Comparison of ENCODE assay signal across 9 mouse cellular contexts in genomic region chr19:46670691-46671090, GRCm38 (mm10). TPM values are rescaled to one million over a fixed set of nuclear protein-coding genes. Genes with fewer than 3 reads are reported as not detected.
DNase-seq lines count a peak whose midpoint lies in the region; ATAC-seq and TF ChIP-seq lines count a peak whose summit lies in the region.
"Had no signal": no experiment of that assay in that cellular context is flagged by ENCODE, and none has a peak within 500 bp of the region (broad histone marks: within the 10 kb centered on the region; RNA-seq: fewer than 3 reads in every experiment).

No protein-coding gene starts in this region.

- DNase-seq in urinary bladder, adult 2 months (ENCODE audit: low spot score): peak; percentile 45
- DNase-seq in urinary bladder, postnatal 4 days (ENCODE audit: low spot score in 2 of 2): no peak
- DNase-seq in cerebellum, adult 9-10 months: peak; percentile 40
- peak; percentile 66 for DNase-seq in gastrocnemius, postnatal 14 days
- DNase-seq in liver, postnatal 0 days: peak; percentile 71
- peak; percentile 52 to 56 for DNase-seq in thymus, postnatal 36 days

- no peak for TF ChIP-seq EP300 in liver, postnatal 0 days (IDR thresholded peaks at IDR 0.05; ENCODE audit: low read depth)

- H3K4me2 ChIP-seq in intestine, embryonic 16.5 days (ENCODE audit: low read depth, low read length): no peak overlapping the region
- peak overlapping the region; percentile 63 for H3K4me2 ChIP-seq in liver, postnatal 0 days (ENCODE audit: low read depth, low read length)
- no peak overlapping the region for H3K4me2 ChIP-seq in neural tube, embryonic 14.5 days (ENCODE audit: low read depth, low read length)

- no peaks in the 10 kb centered on the region for H3K4me1 ChIP-seq in intestine, embryonic 16.5 days (ENCODE audit: control insufficient read depth, insufficient read depth, low read length)
- H3K4me1 ChIP-seq in liver, postnatal 0 days (ENCODE audit: insufficient read depth): peaks cover 25% of the 10 kb centered on the region
- no peaks in the 10 kb centered on the region for H3K4me1 ChIP-seq in neural tube, embryonic 14.5 days (ENCODE audit: control insufficient read depth, insufficient read depth, low read length)

- no peaks in the 10 kb centered on the region for H3K36me3 ChIP-seq in intestine, embryonic 16.5 days (ENCODE audit: control insufficient read depth, insufficient read depth, low read length)
- no peaks in the 10 kb centered on the region for H3K36me3 ChIP-seq in liver, postnatal 0 days (replicated peaks; ENCODE audit: insufficient read depth, low read length)
- H3K36me3 ChIP-seq in neural tube, embryonic 14.5 days (ENCODE audit: control insufficient read depth, insufficient read depth, low read length): no peaks in the 10 kb centered on the region

- H3K9ac ChIP-seq in intestine, embryonic 16.5 days (ENCODE audit: low read depth, low read length): no peak overlapping the region
- H3K9ac ChIP-seq in liver, postnatal 0 days (replicated peaks): peak overlapping the region; percentile 26; the same call in 1 of the 2 replicates
- no peak overlapping the region for H3K9ac ChIP-seq in neural tube, embryonic 14.5 days (replicated peaks; ENCODE audit: low read depth, low read length)

- H3K4me3 ChIP-seq in intestine, embryonic 16.5 days (ENCODE audit: low read length): no peak overlapping the region
- no peak overlapping the region; the same call in 1 of the 2 replicates for H3K4me3 ChIP-seq in liver, postnatal 0 days (ENCODE audit: low read depth, low read length)
- no peak overlapping the region for H3K4me3 ChIP-seq in neural tube, embryonic 14.5 days (ENCODE audit: low read depth, low read length)

- TF ChIP-seq CTCF in liver, postnatal 0 days (IDR thresholded peaks at IDR 0.05; ENCODE audit: low read depth): peak; percentile 86

- H3K9me3 ChIP-seq in intestine, embryonic 16.5 days (ENCODE audit: control insufficient read depth, low read length): no peaks in the 10 kb centered on the region
- H3K9me3 ChIP-seq in liver, postnatal 0 days (ENCODE audit: low read length): no peaks in the 10 kb centered on the region
- no peaks in the 10 kb centered on the region for H3K9me3 ChIP-seq in neural tube, embryonic 14.5 days (ENCODE audit: control insufficient read depth, low read length)

- H3K27me3 ChIP-seq in intestine, embryonic 16.5 days (replicated peaks; ENCODE audit: control insufficient read depth, insufficient read depth, low read length): no peaks in the 10 kb centered on the region; the same call in 1 of the 2 replicates
- no peaks in the 10 kb centered on the region for H3K27me3 ChIP-seq in liver, postnatal 0 days (ENCODE audit: insufficient read depth, low read length)
- no peaks in the 10 kb centered on the region; the same call in 1 of the 2 replicates for H3K27me3 ChIP-seq in neural tube, embryonic 14.5 days (ENCODE audit: control insufficient read depth, insufficient read depth, low read length)

- intact Hi-C loops in gastrocnemius, postnatal 14 days (cut with DNase I; ENCODE audit: low total_unique reads): loop anchor here (5.0 kb wide), 3 partner anchors 67 to 197 kb away; no protein-coding TSS in a partner anchor

- H3K27ac ChIP-seq in intestine, embryonic 16.5 days (ENCODE audit: low read length): no peak overlapping the region
- no peak overlapping the region for H3K27ac ChIP-seq in liver, postnatal 0 days (ENCODE audit: low read depth)
- no peak overlapping the region for H3K27ac ChIP-seq in neural tube, embryonic 14.5 days (ENCODE audit: low read depth, low read length)

- WGBS in intestine, embryonic 16.5 days: 31% methylated on average over 13 of the region's 13 CpGs
- WGBS in liver, postnatal 0 days (ENCODE audit: insufficient replicate concordance): 29% methylated on average over 13 of the region's 13 CpGs
- WGBS in neural tube, embryonic 14.5 days: 37% methylated on average over 13 of the region's 13 CpGs

- peak; percentile 67; the same call in 1 of the 2 replicates for ATAC-seq in intestine, embryonic 16.5 days
- 0 out of 2 replicates have a peak, but pooled peaks have one; percentile 13 for ATAC-seq in liver, postnatal 0 days
- peak; percentile 77; the same call in 1 of the 2 replicates for ATAC-seq in neural tube, embryonic 14.5 days (ENCODE audit: low read depth)

RNA-seq across cellular contexts. Expression of gene Cyp17a1, which starts 2.3 kb away (rescaled TPM):
- not detected in 2 replicates for polyA plus RNA-seq in urinary bladder, adult 2 months (2012; rRNA removed)
- not detected for total RNA-seq in gastrocnemius, postnatal 14 days (2021)
- 0.16 TPM in 1 of 2 replicates, not detected in the other for polyA plus RNA-seq in intestine, embryonic 16.5 days (2015; fragmentation: Nextera tagmentation; extraction: Ambion mirVana)
- polyA plus RNA-seq in liver, postnatal 0 days (2015; fragmentation: Nextera tagmentation; extraction: Ambion mirVana): 3.3 and 5.8 TPM in 2 replicates
- polyA plus RNA-seq in neural tube, embryonic 14.5 days (2014; fragmentation: Nextera tagmentation; extraction: Ambion mirVana): 0.35 TPM in 1 of 2 replicates, not detected in the other
- polyA plus RNA-seq: frontal cortex, adult 2 months had no signal

RNA-seq across cellular contexts. Expression of gene Borcs7, which starts 19.0 kb away (rescaled TPM):
- polyA plus RNA-seq in urinary bladder, adult 2 months (2012; rRNA removed): 11.8 and 12.8 TPM in 2 replicates
- total RNA-seq in gastrocnemius, postnatal 14 days (2021): 10 to 100 TPM; 14.3 to 16.2 TPM
- polyA plus RNA-seq in intestine, embryonic 16.5 days (2015; fragmentation: Nextera tagmentation; extraction: Ambion mirVana): 13.9 and 14.0 TPM in 2 replicates
- polyA plus RNA-seq in liver, postnatal 0 days (2015; fragmentation: Nextera tagmentation; extraction: Ambion mirVana): 6.6 and 7.1 TPM in 2 replicates
- 27.2 and 28.2 TPM in 2 replicates for polyA plus RNA-seq in neural tube, embryonic 14.5 days (2014; fragmentation: Nextera tagmentation; extraction: Ambion mirVana)

RNA-seq across cellular contexts. Expression of gene As3mt, which starts 36.6 kb away (rescaled TPM):
- polyA plus RNA-seq in urinary bladder, adult 2 months (2012; rRNA removed): 21.9 and 25.0 TPM in 2 replicates
- 10 to 100 TPM; 68.1 to 80.9 TPM for total RNA-seq in gastrocnemius, postnatal 14 days (2021)
- polyA plus RNA-seq in intestine, embryonic 16.5 days (2015; fragmentation: Nextera tagmentation; extraction: Ambion mirVana): 69.1 and 69.3 TPM in 2 replicates
- polyA plus RNA-seq in liver, postnatal 0 days (2015; fragmentation: Nextera tagmentation; extraction: Ambion mirVana): 28.4 and 30.1 TPM in 2 replicates
- 44.3 and 47.8 TPM in 2 replicates for polyA plus RNA-seq in neural tube, embryonic 14.5 days (2014; fragmentation: Nextera tagmentation; extraction: Ambion mirVana)

Comparison
In these comparisons a context has a peak if more than half of its experiments do, and no peak if none do; other contexts are left out.
1. DNase-seq: peak in urinary bladder, adult 2 months (single experiment), cerebellum, adult 9-10 months (single experiment), gastrocnemius, postnatal 14 days (single experiment), liver, postnatal 0 days (single experiment) and thymus, postnatal 36 days (2 of 2); none in urinary bladder, postnatal 4 days (0 of 2).
2. ATAC-seq: peak in every context shown above with its lines; median percentile 77 in neural tube, embryonic 14.5 days; 67 in intestine, embryonic 16.5 days; 13 in liver, postnatal 0 days.